Mouse (Mus musculus) liver, embryonic 14.5 days (tissue): ENCODE measurements around the gene Pus10. TPM values are rescaled to one million over a fixed set of nuclear protein-coding genes. Genes with fewer than 3 reads are reported as not detected.

Source experiments
- ATAC-seq: fragments of 200-750 bp; cut with Nextera tagmentation; 2 replicates; pipeline ENCODE4 v1.8.0; 2017; ENCODE audit warnings: moderate number of reproducible peaks, mild to moderate bottlenecking, moderate library complexity; ENCODE audit not compliant: insufficient read depth
- DNase-seq, 3 experiments: peaks; one replicate each; pipeline ENCODE4 v3.0.0-alpha.2; 2012 to 2013; ENCODE audit warnings: low read depth in 3 of 3, low spot score in 3 of 3
- H3K27ac ChIP-seq: fragments of 300-500 bp; sonication (generic); 2 replicates; pipeline ENCODE4 v1.5.1; 2014; ENCODE audit warnings: moderate library complexity, mild to moderate bottlenecking, control low read depth, inconsistent platforms
- H3K27me3 ChIP-seq: fragments of 300-500 bp; sonication (generic); 2 replicates; pipeline ENCODE4 v1.6.1; 2014; ENCODE audit warnings: mild to moderate bottlenecking, low read length, moderate library complexity; ENCODE audit not compliant: control insufficient read depth, insufficient read depth
- H3K36me3 ChIP-seq: fragments of 300-500 bp; sonication (generic); replicated peaks from 2 replicates; pipeline ENCODE4 v1.6.1; 2014; ENCODE audit warnings: low read depth; ENCODE audit not compliant: control insufficient read depth, insufficient read depth
- H3K4me1 ChIP-seq, 2 experiments: fragments of 200-500 bp in 1 of 2; fragments of 300-500 bp in 1 of 2; sonication (generic) in 1 of 2; replicated peaks; 2 replicates each; pipeline ENCODE4 v1.6.1; 2012 to 2014; ENCODE audit warnings: antibody characterized with exemption in 1 of 2, inconsistent platforms in 1 of 2, low read length in 1 of 2; ENCODE audit not compliant: control insufficient read depth in 2 of 2, insufficient read depth in 2 of 2
- H3K4me2 ChIP-seq: fragments of 300-500 bp; sonication (generic); 2 replicates; pipeline ENCODE4 v1.6.1; 2014; ENCODE audit warnings: low read depth, mild to moderate bottlenecking, control low read depth, moderate library complexity
- H3K4me3 ChIP-seq, 2 experiments: fragments of 200-500 bp in 1 of 2; fragments of 300-500 bp in 1 of 2; sonication (generic) in 1 of 2; 2 replicates each; pipeline ENCODE4 v1.5.1; 2012 to 2014; ENCODE audit warnings: low read depth in 2 of 2, low read length in 2 of 2, mild to moderate bottlenecking in 2 of 2, control low read depth in 1 of 2, inconsistent platforms in 1 of 2, moderate library complexity in 1 of 2; ENCODE audit not compliant: insufficient read depth in 1 of 2
- H3K9ac ChIP-seq: fragments of 300-500 bp; sonication (generic); replicated peaks from 2 replicates; pipeline ENCODE4 v1.6.1; 2014; ENCODE audit warnings: mild to moderate bottlenecking, control low read depth, moderate library complexity
- H3K9me3 ChIP-seq: fragments of 300-500 bp; sonication (generic); 2 replicates; pipeline ENCODE4 v1.6.1; 2016; ENCODE audit warnings: low read length, mixed read lengths; ENCODE audit not compliant: control insufficient read depth
- CTCF ChIP-seq: IDR thresholded peaks from 2 replicates; pipeline ENCODE4 v1.5.1; 2016; ENCODE audit warnings: antibody characterized with exemption, low read depth, control low read depth
- EP300 ChIP-seq: IDR thresholded peaks from 2 replicates; pipeline ENCODE4 v1.6.1; 2016; ENCODE audit warnings: antibody characterized with exemption, low read depth
- whole genome bisulfite sequencing: fragments of 180-500 bp; shearing (Covaris S2); extraction: QIAGEN DNeasy Blood & Tissue Kit; methylation state at CpG from one replicate; pipeline ENCODE4 v1.1.7; 2014; ENCODE audit not compliant: insufficient replicate concordance; 5-methylcytosine and 5-hydroxymethylcytosine counted together
- polyA plus RNA-seq, 2 experiments: library from polyadenylated mRNA; depleted of rRNA in 1 of 2; stranded (reverse) in 1 of 2; unstranded in 1 of 2; fragments of >200 nt; fragmentation: Nextera tagmentation in 1 of 2; extraction: Ambion mirVana in 1 of 2; gene quantifications; 2 replicates each; pipeline versions ENCODE4 v1.2.1 to v1.2.3; 2012 to 2014

The Pus10 gene
- polyA plus RNA-seq, 2 experiments: 6.1 to 13.6 TPM

DNA sequence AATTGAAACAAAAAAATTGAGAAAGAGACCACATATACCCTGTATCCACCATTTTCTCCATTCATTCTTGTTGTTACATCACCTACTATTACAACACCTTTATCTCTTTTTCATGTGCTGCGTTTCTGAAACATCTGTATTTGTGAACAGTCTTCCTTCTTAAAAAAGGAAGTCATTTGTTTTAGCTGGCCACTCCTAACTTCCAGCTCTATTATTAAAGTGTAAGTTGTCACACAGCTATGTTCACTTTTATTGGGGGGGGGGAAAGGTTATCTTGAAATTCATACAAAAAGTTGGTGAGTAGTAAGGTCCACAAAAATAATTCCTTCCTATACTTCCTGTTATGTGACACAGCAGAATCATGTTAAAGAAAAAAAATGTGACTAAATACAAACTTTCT lies 102.5 kb downstream of the Pus10 start:
- ATAC-seq: no peak
- Histone ChIP-seq H3K9me3 (no peaks in the 10 kb centered on the region), H3K27ac (no peak overlapping the region), H3K27me3 (peaks cover 22% of the 10 kb centered on the region), H3K36me3 (no peaks in the 10 kb centered on the region), H3K4me1 (no peaks in the 10 kb centered on the region), H3K4me2 (no peak overlapping the region), H3K9ac (no peak overlapping the region), H3K4me3 (no peak overlapping the region)
- TF ChIP-seq EP300: no peak
- no peak for TF ChIP-seq CTCF
- WGBS: 10% methylated on average over 1 of the region's 1 CpGs
- DNase-seq: no peak

GRCm38 (mm10) chr11:23769033-23769432 lies 103.6 kb downstream of the Pus10 start:
- Histone ChIP-seq H3K27me3 (peaks cover 22% of the 10 kb centered on the region), H3K9ac (no peak overlapping the region), H3K9me3 (no peaks in the 10 kb centered on the region), H3K27ac (no peak overlapping the region), H3K4me1 (no peaks in the 10 kb centered on the region), H3K4me2 (no peak overlapping the region), H3K36me3 (no peaks in the 10 kb centered on the region), H3K4me3 (no peak overlapping the region)
- ATAC-seq: no peak
- TF ChIP-seq EP300 (no peak), CTCF (no peak)
- no peak for DNase-seq

DNA sequence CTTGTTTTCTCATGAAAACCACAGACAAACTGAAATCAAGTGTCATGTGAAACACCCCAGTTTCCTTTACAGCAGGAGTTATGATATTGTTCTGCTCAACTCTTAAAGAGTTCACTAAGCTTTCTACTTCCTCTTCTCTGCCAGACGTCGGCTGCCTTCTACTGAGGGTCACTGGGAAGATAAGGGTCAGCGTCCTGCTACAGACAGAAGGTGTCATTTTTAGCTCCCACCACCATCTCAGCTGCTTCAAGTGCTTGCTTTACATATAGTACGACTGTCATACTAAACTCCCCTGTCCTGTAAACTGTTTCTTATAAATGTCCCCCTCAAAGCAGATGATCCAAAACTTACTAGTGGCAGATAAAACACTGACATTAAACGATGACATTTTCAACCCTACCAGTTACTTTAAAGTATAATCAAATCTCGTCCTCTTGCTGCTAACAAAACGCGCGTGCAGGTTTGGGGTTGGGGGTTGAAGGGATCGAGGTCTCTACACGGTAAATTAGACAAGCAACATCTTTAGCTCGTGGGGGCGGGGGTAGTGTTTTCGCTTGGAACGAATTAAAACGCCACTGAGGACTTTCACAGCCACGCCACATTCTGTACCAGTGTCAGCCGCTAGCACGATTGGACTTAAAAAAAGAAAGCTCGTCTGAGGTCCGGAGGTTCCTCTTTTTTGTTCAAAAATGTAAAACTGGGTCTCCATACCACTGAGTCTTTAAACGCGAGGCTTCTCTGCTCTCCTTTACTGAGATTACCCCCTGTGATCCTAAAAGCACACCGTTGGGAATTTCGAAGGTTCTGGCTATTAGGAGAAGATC lies 104.4 kb downstream of the Pus10 start:
- H3K27me3 ChIP-seq: peaks cover 22% of the 10 kb centered on the region
- WGBS: under 1% methylated on average over 25 of the region's 25 CpGs
- no peak for TF ChIP-seq CTCF
- no peak for TF ChIP-seq EP300
- H3K9ac ChIP-seq: peak overlapping the region; percentile 27
- peak overlapping the region; percentile 78 to 81 for H3K4me3 ChIP-seq
- H3K27ac ChIP-seq: no peak overlapping the region; the same call in 1 of the 2 replicates
- ATAC-seq (no peak), DNase-seq (peak in 1 of 3 experiments; percentile 30)
- H3K9me3 ChIP-seq: no peaks in the 10 kb centered on the region
- no peaks in the 10 kb centered on the region for H3K4me1 ChIP-seq
- no peaks in the 10 kb centered on the region for H3K36me3 ChIP-seq
- H3K4me2 ChIP-seq: peak overlapping the region; percentile 83

- TF ChIP-seq EP300 (no peak), CTCF (no peak)
- no peak for ATAC-seq
- WGBS: under 1% methylated on average over 24 of the region's 24 CpGs
Observed at GRCm38 (mm10) chr11:23770510-23770759, 105.0 kb downstream of the Pus10 start.

GRCm38 (mm10) chr11:23770760-23771506 lies 105.5 kb downstream of the Pus10 start, which contains the start of gene Rel:
Rel (minus strand) TSS chr11:23770970.
- ATAC-seq: peak; percentile 82
- no peaks in the 10 kb centered on the region for H3K9me3 ChIP-seq
- peak; percentile 35 to 55 (median 46) for DNase-seq
- no peak for TF ChIP-seq EP300
- peak within 1 kb of the TSS; percentile 78 to 81 for H3K4me3 ChIP-seq
- H3K27ac ChIP-seq: peak within 1 kb of the TSS; percentile 31; the same call in 1 of the 2 replicates
- H3K4me1 ChIP-seq: no peaks in the 10 kb centered on the region
- H3K9ac ChIP-seq: peak within 1 kb of the TSS; percentile 65
- H3K27me3 ChIP-seq: peaks cover 22% of the 10 kb centered on the region
- H3K4me2 ChIP-seq: peak within 1 kb of the TSS; percentile 83
- no peaks in the 10 kb centered on the region for H3K36me3 ChIP-seq
- 0% methylated on average over 79 of the region's 88 CpGs for WGBS

More at GRCm38 (mm10) chr11:23770510-23770759, 105.0 kb downstream of the Pus10 start:
- Histone ChIP-seq H3K27ac (peak overlapping the region; percentile 31; the same call in 1 of the 2 replicates), H3K4me1 (no peaks in the 10 kb centered on the region), H3K9me3 (no peaks in the 10 kb centered on the region), H3K36me3 (no peaks in the 10 kb centered on the region), H3K4me3 (peak overlapping the region; percentile 78 to 81), H3K9ac (peak overlapping the region; percentile 27), H3K27me3 (peaks cover 22% of the 10 kb centered on the region), H3K4me2 (peak overlapping the region; percentile 83)
- peak in 1 of 3 experiments; percentile 10 for DNase-seq
